Mouse (Mus musculus): ENCODE measurements around the gene BC005561. TPM values are rescaled to one million over a fixed set of nuclear protein-coding genes. Genes with fewer than 3 reads are reported as not detected.
A peak's percentile ranks its signal among the peaks of the same experiment; 100 is the strongest.

BC005561 gene
- total RNA-seq, 1 experiment, result 7.6 TPM

DNA sequence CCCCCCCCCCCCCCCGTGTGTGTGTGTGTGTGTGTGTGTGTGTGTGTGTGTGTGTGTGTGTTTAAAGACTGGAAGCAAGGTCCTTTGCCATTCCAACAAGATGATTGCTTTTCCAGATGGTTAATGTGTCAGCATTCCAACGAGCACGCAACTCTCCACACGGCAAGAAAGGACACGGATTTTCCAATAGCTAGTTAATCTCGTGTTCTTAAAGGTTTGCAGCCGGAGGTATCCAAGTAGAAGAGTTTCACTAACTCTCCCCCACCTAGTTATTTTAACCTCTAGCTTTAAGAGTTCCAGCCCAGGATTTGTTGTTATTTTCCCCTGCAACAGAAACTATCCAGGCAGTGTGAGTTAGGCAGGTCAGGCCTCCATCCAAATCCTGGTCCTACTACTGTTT is 47.3 kb upstream of the BC005561 start:
- no peak for DNase-seq (ENCODE audit: low read depth, low spot score)
- TF ChIP-seq HCFC1 (IDR thresholded peaks at IDR 0.05; ENCODE audit: borderline replicate concordance, insufficient read depth, low read length) (no peak), ZC3H11A (IDR thresholded peaks at IDR 0.05; ENCODE audit: borderline replicate concordance, low read depth, low read length) (no peak), MAFK (IDR thresholded peaks at IDR 0.05; ENCODE audit: insufficient read depth, low read depth, low read length) (no peak), ZNF384 (IDR thresholded peaks at IDR 0.05; ENCODE audit: low read depth, low read length) (no peak), CHD2 (IDR thresholded peaks at IDR 0.05; ENCODE audit: low read depth, low read length) (no peak)
- no peaks in the 10 kb centered on the region; the same call in 1 of the 2 replicates for H3K36me3 ChIP-seq (ENCODE audit: control insufficient read depth, insufficient read depth, low read length, poor library complexity, severe bottlenecking)
- no peak overlapping the region; the same call in 1 of the 2 replicates for H3K9ac ChIP-seq (ENCODE audit: insufficient read depth, low read depth, low read length, poor library complexity, severe bottlenecking)
- H3K4me1 ChIP-seq (ENCODE audit: control insufficient read depth in 2 of 2, insufficient read depth in 2 of 2, low read length in 2 of 2, poor library complexity in 1 of 2), result peaks cover 2 to 5% of the 10 kb centered on the region in 2 experiments; a peak in 2 of 4 replicates
- 0 out of 2 replicates have a peak, but pooled peaks cover 2% of the 10 kb centered on the region for H3K9me3 ChIP-seq (ENCODE audit: control insufficient read depth, insufficient read depth, low read depth, low read length)
- H3K27ac ChIP-seq (ENCODE audit: insufficient read depth, low read depth, low read length, poor library complexity, severe bottlenecking), result no peak overlapping the region; the same call in 1 of the 2 replicates
- in situ Hi-C loops (cut with MboI; ENCODE audit: low sequenced_read_pairs in 2 of 2, unreplicated experiment in 2 of 2), result no loop called here
- H3K4me3 ChIP-seq (ENCODE audit: insufficient read depth in 1 of 2, low read depth in 1 of 2, low read length in 2 of 2, poor library complexity in 1 of 2, severe bottlenecking in 1 of 2), result peak overlapping the region in 1 of 2 experiments; percentile 85; a peak in 3 of 4 replicates

DNA sequence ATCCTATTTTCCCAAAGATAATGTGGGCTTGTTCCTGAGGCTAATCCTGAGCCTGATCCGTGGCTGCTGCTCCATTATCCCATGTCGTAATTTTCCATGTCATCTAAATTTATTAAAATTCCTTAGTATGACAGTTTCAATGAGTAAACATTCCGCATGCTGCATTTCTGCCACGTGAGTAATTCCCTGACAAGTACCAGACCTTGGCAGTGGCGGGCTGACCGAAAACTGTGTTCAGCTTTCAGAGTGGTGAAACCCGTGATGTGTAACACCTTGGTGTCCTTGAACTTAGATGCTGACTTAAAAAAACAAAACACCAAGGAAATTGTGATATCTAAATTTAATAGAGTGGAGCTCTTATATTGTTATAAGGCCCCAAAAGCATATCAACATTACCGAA is 42.9 kb upstream of the BC005561 start:
- Histone ChIP-seq H3K4me3 (ENCODE audit: insufficient read depth in 1 of 2, low read depth in 1 of 2, low read length in 2 of 2, poor library complexity in 1 of 2, severe bottlenecking in 1 of 2) (peak overlapping the region in 1 of 2 experiments; percentile 8; a peak in 2 of 4 replicates), H3K9me3 (ENCODE audit: control insufficient read depth, insufficient read depth, low read depth, low read length) (no peaks in the 10 kb centered on the region), H3K9ac (ENCODE audit: insufficient read depth, low read depth, low read length, poor library complexity, severe bottlenecking) (no peak overlapping the region), H3K36me3 (ENCODE audit: control insufficient read depth, insufficient read depth, low read length, poor library complexity, severe bottlenecking) (peaks cover 7% of the 10 kb centered on the region; the same call in 1 of the 2 replicates), H3K27ac (ENCODE audit: insufficient read depth, low read depth, low read length, poor library complexity, severe bottlenecking) (no peak overlapping the region; the same call in 1 of the 2 replicates), H3K4me1 (ENCODE audit: control insufficient read depth in 2 of 2, insufficient read depth in 2 of 2, low read length in 2 of 2, poor library complexity in 1 of 2) (peaks cover 6 to 7% of the 10 kb centered on the region in 2 experiments; a peak in 2 of 4 replicates)
- DNase-seq (ENCODE audit: low read depth, low spot score), result no peak
- TF ChIP-seq ZNF384 (IDR thresholded peaks at IDR 0.05; ENCODE audit: low read depth, low read length), result no peak
- TF ChIP-seq ZC3H11A (IDR thresholded peaks at IDR 0.05; ENCODE audit: borderline replicate concordance, low read depth, low read length), result no peak
- TF ChIP-seq CHD2 (IDR thresholded peaks at IDR 0.05; ENCODE audit: low read depth, low read length), result no peak
- no peak for TF ChIP-seq MAFK (IDR thresholded peaks at IDR 0.05; ENCODE audit: insufficient read depth, low read depth, low read length)
- no peak for TF ChIP-seq HCFC1 (IDR thresholded peaks at IDR 0.05; ENCODE audit: borderline replicate concordance, insufficient read depth, low read length)
- in situ Hi-C loops (cut with MboI; ENCODE audit: low sequenced_read_pairs in 2 of 2, unreplicated experiment in 2 of 2), result no loop called here

GRCm38 (mm10) chr5:104465731-104466130 is 42.4 kb upstream of the BC005561 start:
- H3K4me3 ChIP-seq (ENCODE audit: insufficient read depth in 1 of 2, low read depth in 1 of 2, low read length in 2 of 2, poor library complexity in 1 of 2, severe bottlenecking in 1 of 2), result peak overlapping the region; percentile 7 to 8; a peak in 3 of 4 replicates
- peak overlapping the region; percentile 51; the same call in 1 of the 2 replicates for H3K9ac ChIP-seq (ENCODE audit: insufficient read depth, low read depth, low read length, poor library complexity, severe bottlenecking)
- H3K36me3 ChIP-seq (ENCODE audit: control insufficient read depth, insufficient read depth, low read length, poor library complexity, severe bottlenecking), result peaks cover 8% of the 10 kb centered on the region
- peaks cover 6 to 7% of the 10 kb centered on the region in 2 experiments; a peak in 2 of 4 replicates for H3K4me1 ChIP-seq (ENCODE audit: control insufficient read depth in 2 of 2, insufficient read depth in 2 of 2, low read length in 2 of 2, poor library complexity in 1 of 2)
- TF ChIP-seq ZNF384 (IDR thresholded peaks at IDR 0.05; ENCODE audit: low read depth, low read length) (no peak), CHD2 (IDR thresholded peaks at IDR 0.05; ENCODE audit: low read depth, low read length) (no peak), HCFC1 (IDR thresholded peaks at IDR 0.05; ENCODE audit: borderline replicate concordance, insufficient read depth, low read length) (no peak), ZC3H11A (IDR thresholded peaks at IDR 0.05; ENCODE audit: borderline replicate concordance, low read depth, low read length) (no peak), MAFK (IDR thresholded peaks at IDR 0.05; ENCODE audit: insufficient read depth, low read depth, low read length) (no peak)
- in situ Hi-C loops (cut with MboI; ENCODE audit: low sequenced_read_pairs in 2 of 2, unreplicated experiment in 2 of 2), result no loop called here
- H3K9me3 ChIP-seq (ENCODE audit: control insufficient read depth, insufficient read depth, low read depth, low read length), result no peaks in the 10 kb centered on the region
- DNase-seq (ENCODE audit: low read depth, low spot score), result no peak
- peak overlapping the region; percentile 28; the same call in 1 of the 2 replicates for H3K27ac ChIP-seq (ENCODE audit: insufficient read depth, low read depth, low read length, poor library complexity, severe bottlenecking)

GRCm38 (mm10) chr5:104466816-104467215 is 41.3 kb upstream of the BC005561 start:
- Histone ChIP-seq H3K4me1 (ENCODE audit: control insufficient read depth in 2 of 2, insufficient read depth in 2 of 2, low read length in 2 of 2, poor library complexity in 1 of 2) (peaks cover 2 to 6% of the 10 kb centered on the region in 2 experiments; a peak in 2 of 4 replicates), H3K4me3 (ENCODE audit: insufficient read depth in 1 of 2, low read depth in 1 of 2, low read length in 2 of 2, poor library complexity in 1 of 2, severe bottlenecking in 1 of 2) (peak overlapping the region; percentile 45 to 62), H3K9ac (ENCODE audit: insufficient read depth, low read depth, low read length, poor library complexity, severe bottlenecking) (peak overlapping the region; percentile 42; the same call in 1 of the 2 replicates), H3K36me3 (ENCODE audit: control insufficient read depth, insufficient read depth, low read length, poor library complexity, severe bottlenecking) (peaks cover 13% of the 10 kb centered on the region), H3K27ac (ENCODE audit: insufficient read depth, low read depth, low read length, poor library complexity, severe bottlenecking) (no peak overlapping the region), H3K9me3 (ENCODE audit: control insufficient read depth, insufficient read depth, low read depth, low read length) (no peaks in the 10 kb centered on the region; the same call in 1 of the 2 replicates)
- DNase-seq (ENCODE audit: low read depth, low spot score), result no peak
- in situ Hi-C loops (cut with MboI; ENCODE audit: low sequenced_read_pairs in 2 of 2, unreplicated experiment in 2 of 2), result no loop called here
- no peak for TF ChIP-seq HCFC1 (IDR thresholded peaks at IDR 0.05; ENCODE audit: borderline replicate concordance, insufficient read depth, low read length)
- TF ChIP-seq ZC3H11A (IDR thresholded peaks at IDR 0.05; ENCODE audit: borderline replicate concordance, low read depth, low read length), result no peak
- no peak for TF ChIP-seq MAFK (IDR thresholded peaks at IDR 0.05; ENCODE audit: insufficient read depth, low read depth, low read length)
- no peak for TF ChIP-seq CHD2 (IDR thresholded peaks at IDR 0.05; ENCODE audit: low read depth, low read length)
- no peak for TF ChIP-seq ZNF384 (IDR thresholded peaks at IDR 0.05; ENCODE audit: low read depth, low read length)

All from ES-E14 (cell line).